Mouse (Mus musculus): ENCODE data around the gene Bend5. TPM values are rescaled to one million over a fixed set of nuclear protein-coding genes. Genes with fewer than 3 reads are reported as not detected.

Gene Bend5
- total and polyA plus RNA-seq, 3 experiments: 15.6 to 21.8 (median 19.3) TPM

DNA sequence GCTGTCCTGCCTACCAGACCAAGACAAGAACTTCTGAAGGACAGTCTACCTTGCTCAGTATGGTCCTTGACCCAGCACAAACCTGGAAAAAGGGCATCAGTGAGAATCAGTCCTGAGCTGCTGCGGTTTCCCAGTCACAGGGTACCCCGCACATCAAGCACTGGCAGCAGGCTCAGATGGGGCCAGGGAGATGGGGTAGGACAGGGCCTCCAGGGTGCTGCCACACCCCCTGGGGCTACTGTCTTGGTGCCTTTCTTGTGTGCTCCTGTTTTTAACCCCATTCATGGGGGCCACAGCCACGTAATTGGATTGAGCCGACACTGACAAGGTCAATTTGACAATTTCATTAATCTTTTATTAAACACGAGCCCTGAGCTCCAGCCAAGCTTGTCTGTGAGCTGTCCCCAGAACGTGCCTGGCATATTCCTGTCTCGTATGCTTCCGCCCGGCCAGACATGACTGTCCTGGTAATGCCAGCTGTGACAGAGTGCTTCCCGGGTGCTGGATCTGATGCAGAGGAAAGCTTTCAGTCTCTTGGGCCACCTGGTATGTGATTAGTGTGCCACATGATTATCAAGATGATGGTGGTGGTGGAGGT lies 60.7 kb downstream of the Bend5 start:
- H3K9me3 ChIP-seq (replicated peaks; ENCODE audit: low read length): no peaks in the 10 kb centered on the region

DNA sequence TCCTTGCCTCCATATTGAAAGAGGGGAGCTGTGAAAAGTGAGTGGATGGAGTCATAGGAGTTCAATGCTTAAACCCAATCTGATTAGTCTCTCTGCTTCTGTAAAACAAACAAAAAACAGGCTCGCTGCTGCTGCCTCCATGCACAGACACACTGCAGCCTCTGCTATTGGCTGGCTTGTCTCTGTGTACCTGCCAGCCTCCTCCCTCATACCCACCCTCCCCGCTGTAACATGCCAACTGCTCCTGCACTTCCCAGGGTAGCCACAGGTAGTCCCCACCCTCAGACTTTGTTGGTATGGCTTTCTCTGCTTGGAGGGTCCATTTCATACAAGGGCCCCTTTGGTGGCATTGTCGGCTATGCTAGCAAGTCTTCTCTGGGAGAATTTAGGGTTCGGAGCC lies 62.7 kb downstream of the Bend5 start:
- no peaks in the 10 kb centered on the region for H3K9me3 ChIP-seq (replicated peaks; ENCODE audit: low read length)

More for the DNA sequence above, 60.7 kb downstream of the Bend5 start:
- in situ Hi-C loops (cut with MboI; ENCODE audit: low pct_ligation_motif_present, low pct_unique_long_range_greater_than_20kb, low sequenced_read_pairs) (no loop called here), dilution Hi-C loops (cut with MboI; ENCODE audit: extremely low pct_ligation_motif_present, extremely low pct_unique_long_range_greater_than_20kb, low sequenced_read_pairs) (no loop called here)
- no peak overlapping the region for H3K4me2 ChIP-seq (ENCODE audit: insufficient read depth, low read depth, poor library complexity, severe bottlenecking)
- no peak overlapping the region for H3K9ac ChIP-seq (ENCODE audit: insufficient read depth, low read depth)
- no peak for DNase-seq (ENCODE audit: extremely low read depth)
- peaks cover 21 to 33% of the 10 kb centered on the region in 2 experiments for H3K4me1 ChIP-seq (ENCODE audit: control insufficient read depth in 1 of 2, insufficient read depth in 2 of 2)
- H3K27ac ChIP-seq (ENCODE audit: insufficient read depth, low read depth): no peak overlapping the region
- H3K79me2 ChIP-seq (replicated peaks; ENCODE audit: control insufficient read depth, extremely low read depth, insufficient read depth, poor library complexity, severe bottlenecking): no peaks in the 10 kb centered on the region
- TF ChIP-seq ZC3H11A (IDR thresholded peaks at IDR 0.05; ENCODE audit: low read depth, low read length): no peak
- no peak for TF ChIP-seq PAX5 (IDR thresholded peaks at IDR 0.05; ENCODE audit: low read length)
- TF ChIP-seq POLR2AphosphoS2 (IDR thresholded peaks at IDR 0.05; ENCODE audit: low read depth, low read length): no peak
- no peak for TF ChIP-seq MAX (IDR thresholded peaks at IDR 0.05; ENCODE audit: low read length)
- no peak for TF ChIP-seq EP300 (IDR thresholded peaks at IDR 0.05; ENCODE audit: low read length)
- TF ChIP-seq CHD1 (IDR thresholded peaks at IDR 0.05; ENCODE audit: low read depth, low read length): no peak
- TF ChIP-seq MEF2A (IDR thresholded peaks at IDR 0.05; ENCODE audit: borderline replicate concordance, low read depth, low read length): no peak
- H3K4me3 ChIP-seq (replicated peaks in 1 of 3; ENCODE audit: low read depth in 2 of 3, low read length in 2 of 3, poor library complexity in 1 of 3): no peak overlapping the region
- no peaks in the 10 kb centered on the region for H3K36me3 ChIP-seq (replicated peaks in 1 of 2; ENCODE audit: control insufficient read depth in 1 of 2, insufficient read depth in 1 of 2, low read length in 1 of 2)
- peaks cover 3% of the 10 kb centered on the region for H3K27me3 ChIP-seq (replicated peaks)

DNA sequence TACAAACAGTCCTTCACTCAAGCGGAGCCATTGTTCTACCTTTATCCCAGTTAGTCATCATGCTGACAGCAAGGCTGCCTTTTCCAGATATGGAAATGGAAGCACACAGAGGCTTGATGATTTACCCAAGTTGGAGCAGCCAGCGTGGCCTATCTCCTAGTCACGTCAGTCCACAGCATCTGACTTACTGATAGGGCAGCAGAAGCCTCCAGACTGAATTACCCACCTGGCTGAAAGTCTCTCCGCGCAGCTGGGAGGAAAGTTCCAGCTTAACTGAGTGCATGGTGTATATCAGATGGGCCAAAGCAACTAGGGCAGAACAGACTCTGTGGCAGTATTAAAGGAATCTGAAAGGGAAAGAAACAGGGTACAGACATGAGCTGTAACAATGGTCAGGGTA lies 68.7 kb downstream of the Bend5 start:
- no peak for DNase-seq (ENCODE audit: extremely low read depth)
- dilution Hi-C loops (cut with MboI; ENCODE audit: extremely low pct_ligation_motif_present, extremely low pct_unique_long_range_greater_than_20kb, low sequenced_read_pairs): no loop called here
- no peak for TF ChIP-seq MEF2A (IDR thresholded peaks at IDR 0.05; ENCODE audit: borderline replicate concordance, low read depth, low read length)
- TF ChIP-seq ZMIZ1 (IDR thresholded peaks at IDR 0.05; ENCODE audit: low read depth, low read length): no peak
- TF ChIP-seq MAX (IDR thresholded peaks at IDR 0.05; ENCODE audit: low read length): no peak
- no peak for TF ChIP-seq EP300 (IDR thresholded peaks at IDR 0.05; ENCODE audit: low read length)
- TF ChIP-seq NELFE (IDR thresholded peaks at IDR 0.05; ENCODE audit: low read depth, low read length): no peak
- TF ChIP-seq UBTF (IDR thresholded peaks at IDR 0.05; ENCODE audit: low read depth, low read length): no peak
- TF ChIP-seq CHD1 (IDR thresholded peaks at IDR 0.05; ENCODE audit: low read depth, low read length): no peak
- TF ChIP-seq TCF12 (IDR thresholded peaks at IDR 0.05; ENCODE audit: low read depth, low read length): no peak

More for the DNA sequence above, 62.7 kb downstream of the Bend5 start:
- no peak overlapping the region for H3K9ac ChIP-seq (ENCODE audit: insufficient read depth, low read depth)
- DNase-seq (ENCODE audit: extremely low read depth): no peak
- H3K79me2 ChIP-seq (replicated peaks; ENCODE audit: control insufficient read depth, extremely low read depth, insufficient read depth, poor library complexity, severe bottlenecking): no peaks in the 10 kb centered on the region
- no peak overlapping the region for H3K27ac ChIP-seq (ENCODE audit: insufficient read depth, low read depth)
- H3K27me3 ChIP-seq (replicated peaks): peaks cover 3% of the 10 kb centered on the region
- TF ChIP-seq JUN (IDR thresholded peaks at IDR 0.05; ENCODE audit: insufficient read depth, low read depth, low read length) (no peak), ETS1 (conservative IDR thresholded peaks at IDR 0.05; ENCODE audit: low read depth, low read length) (no peak), GABPA (IDR thresholded peaks at IDR 0.05; ENCODE audit: insufficient replicate concordance, low read depth, low read length) (no peak), POLR2AphosphoS2 (IDR thresholded peaks at IDR 0.05; ENCODE audit: low read depth, low read length) (no peak), NRF1 (IDR thresholded peaks at IDR 0.05; ENCODE audit: low read depth, low read length) (no peak), MXI1 (IDR thresholded peaks at IDR 0.05; ENCODE audit: low read depth, low read length) (no peak), HCFC1 (IDR thresholded peaks at IDR 0.05; ENCODE audit: low read depth, low read length) (no peak), MEF2A (IDR thresholded peaks at IDR 0.05; ENCODE audit: borderline replicate concordance, low read depth, low read length) (no peak)
- H3K4me2 ChIP-seq (ENCODE audit: insufficient read depth, low read depth, poor library complexity, severe bottlenecking): no peak overlapping the region
- dilution Hi-C loops (cut with MboI; ENCODE audit: extremely low pct_ligation_motif_present, extremely low pct_unique_long_range_greater_than_20kb, low sequenced_read_pairs): no loop called here
- H3K4me1 ChIP-seq (ENCODE audit: control insufficient read depth in 1 of 2, insufficient read depth in 2 of 2): peaks cover 12 to 25% of the 10 kb centered on the region in 2 experiments
- H3K36me3 ChIP-seq (replicated peaks in 1 of 2; ENCODE audit: control insufficient read depth in 1 of 2, insufficient read depth in 1 of 2, low read length in 1 of 2): no peaks in the 10 kb centered on the region
- H3K4me3 ChIP-seq (replicated peaks in 1 of 3; ENCODE audit: low read depth in 2 of 3, low read length in 2 of 3, poor library complexity in 1 of 3): no peak overlapping the region
- in situ Hi-C loops (cut with MboI; ENCODE audit: low pct_ligation_motif_present, low pct_unique_long_range_greater_than_20kb, low sequenced_read_pairs): no loop called here

More for the DNA sequence above, 68.7 kb downstream of the Bend5 start:
- no peaks in the 10 kb centered on the region for H3K36me3 ChIP-seq (replicated peaks in 1 of 2; ENCODE audit: control insufficient read depth in 1 of 2, insufficient read depth in 1 of 2, low read length in 1 of 2)
- in situ Hi-C loops (cut with MboI; ENCODE audit: low pct_ligation_motif_present, low pct_unique_long_range_greater_than_20kb, low sequenced_read_pairs): no loop called here
- no peaks in the 10 kb centered on the region for H3K79me2 ChIP-seq (replicated peaks; ENCODE audit: control insufficient read depth, extremely low read depth, insufficient read depth, poor library complexity, severe bottlenecking)
- no peak overlapping the region for H3K9ac ChIP-seq (ENCODE audit: insufficient read depth, low read depth)
- no peak overlapping the region for H3K4me2 ChIP-seq (ENCODE audit: insufficient read depth, low read depth, poor library complexity, severe bottlenecking)
- no peak overlapping the region for H3K4me3 ChIP-seq (replicated peaks in 1 of 3; ENCODE audit: low read depth in 2 of 3, low read length in 2 of 3, poor library complexity in 1 of 3)
- peaks cover 3% of the 10 kb centered on the region for H3K27me3 ChIP-seq (replicated peaks)
- H3K27ac ChIP-seq (ENCODE audit: insufficient read depth, low read depth): no peak overlapping the region
- peaks cover 7 to 16% of the 10 kb centered on the region in 2 experiments; a peak in 3 of 4 replicates for H3K4me1 ChIP-seq (ENCODE audit: control insufficient read depth in 1 of 2, insufficient read depth in 2 of 2)
- H3K9me3 ChIP-seq (replicated peaks; ENCODE audit: low read length): no peaks in the 10 kb centered on the region

All from CH12.LX (cell line).